Mouse (Mus musculus) heart, embryonic 15.5 days (tissue): ENCODE measurements at regions not wholly inside any gene's neighbourhood (a gene's known extent, or its start where the extent isn't known, plus 50 kb on each side); places are given as distances from the start of the nearest gene placed in this dataset.

Source experiments
- ATAC-seq: fragments of 200-750 bp; cut with Nextera tagmentation; replicated peaks from 2 replicates; pipeline ENCODE4 v1.8.0; 2017; ENCODE audit warnings: low read depth, moderate TSS enrichment; ENCODE audit not compliant: insufficient number of reproducible peaks, insufficient read depth, low FRiP score
- H3K27ac ChIP-seq: fragments of 300-500 bp; sonication (generic); 2 replicates; pipeline ENCODE4 v1.5.1; 2015; ENCODE audit warnings: mild to moderate bottlenecking, inconsistent platforms
- H3K27me3 ChIP-seq: fragments of 300-500 bp; sonication (generic); 2 replicates; pipeline ENCODE4 v1.6.1; 2015; ENCODE audit warnings: inconsistent platforms
- H3K36me3 ChIP-seq: fragments of 300-500 bp; sonication (generic); 2 replicates; pipeline ENCODE4 v1.6.1; 2015; ENCODE audit warnings: mild to moderate bottlenecking, inconsistent platforms
- H3K4me1 ChIP-seq: fragments of 300-500 bp; sonication (generic); replicated peaks from 2 replicates; pipeline ENCODE4 v1.6.1; 2015; ENCODE audit warnings: inconsistent platforms
- H3K4me2 ChIP-seq: fragments of 300-500 bp; sonication (generic); 2 replicates; pipeline ENCODE4 v1.6.1; 2015; ENCODE audit warnings: inconsistent platforms, mild to moderate bottlenecking, moderate library complexity
- H3K4me3 ChIP-seq: fragments of 300-500 bp; sonication (generic); 2 replicates; pipeline ENCODE4 v1.5.1; 2015; ENCODE audit warnings: mild to moderate bottlenecking, inconsistent platforms
- H3K9ac ChIP-seq: fragments of 300-500 bp; sonication (generic); 2 replicates; pipeline ENCODE4 v1.6.1; 2015; ENCODE audit warnings: mild to moderate bottlenecking, inconsistent platforms
- H3K9me3 ChIP-seq: fragments of 300-500 bp; sonication (generic); replicated peaks from 2 replicates; pipeline ENCODE4 v1.6.1; 2016; ENCODE audit warnings: inconsistent platforms
- WGBS: fragments of 180-500 bp; shearing (Covaris S2); methylation state at CpG from one replicate; pipeline ENCODE4 v1.1.7; 2015; ENCODE audit warnings: mixed read lengths; 5-methylcytosine and 5-hydroxymethylcytosine counted together

DNA sequence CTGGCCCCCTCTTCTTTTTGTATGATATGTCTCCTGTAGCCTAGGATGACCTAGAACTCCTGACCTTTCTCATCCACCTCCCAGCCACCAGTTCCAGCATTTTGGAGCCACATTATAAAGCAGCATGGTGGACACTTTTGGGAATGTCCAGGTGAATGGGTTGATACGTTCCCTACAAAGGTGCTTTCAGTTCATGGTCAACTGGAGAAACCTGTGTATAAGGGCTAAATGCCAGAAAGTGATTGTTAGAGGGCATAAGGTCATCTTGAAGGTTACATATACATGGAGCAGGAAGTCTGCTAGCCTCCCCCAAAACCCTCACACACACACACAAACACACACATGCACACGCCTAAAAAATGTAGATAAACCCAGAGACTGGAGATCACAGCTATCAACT, 86.1 kb upstream of the Tbx3 start:
- H3K4me1 ChIP-seq = peaks cover 24% of the 10 kb centered on the region
- no peaks in the 10 kb centered on the region for H3K9me3 ChIP-seq
- no peak overlapping the region for H3K4me3 ChIP-seq
- H3K9ac ChIP-seq = no peak overlapping the region
- H3K27me3 ChIP-seq = 0 out of 2 replicates have a peak, but pooled peaks cover 3% of the 10 kb centered on the region
- 69% methylated on average over 2 of the region's 2 CpGs for WGBS
- H3K27ac ChIP-seq = no peak overlapping the region
- H3K4me2 ChIP-seq = no peak overlapping the region
- ATAC-seq = no peak
- no peaks in the 10 kb centered on the region for H3K36me3 ChIP-seq

DNA sequence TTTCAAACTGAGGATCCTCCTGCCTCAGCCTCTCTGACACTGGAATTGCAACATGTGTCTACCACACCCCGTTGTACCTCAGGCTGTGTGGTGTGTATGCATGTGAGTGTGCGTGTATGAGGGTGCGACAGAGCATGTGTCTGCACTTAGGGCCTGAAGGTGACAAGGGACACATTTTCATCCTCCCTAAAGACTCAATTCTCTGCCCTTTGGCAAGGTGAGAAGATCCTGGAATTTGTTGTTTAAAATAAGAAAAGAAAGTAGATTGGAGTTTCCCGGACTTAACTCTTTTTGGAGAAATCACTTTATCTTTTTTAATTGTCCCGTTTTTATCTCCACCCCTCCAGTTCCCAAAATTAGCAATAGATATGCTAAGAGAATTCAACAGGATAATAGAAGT, 85.6 kb upstream of the Tbx3 start:
- Histone ChIP-seq H3K9ac (no peak overlapping the region), H3K27ac (no peak overlapping the region), H3K27me3 (0 out of 2 replicates have a peak, but pooled peaks cover 3% of the 10 kb centered on the region), H3K4me1 (peaks cover 24% of the 10 kb centered on the region), H3K4me2 (no peak overlapping the region), H3K9me3 (no peaks in the 10 kb centered on the region), H3K36me3 (no peaks in the 10 kb centered on the region), H3K4me3 (no peak overlapping the region)
- 81% methylated on average over 5 of the region's 5 CpGs for WGBS
- ATAC-seq = no peak

DNA sequence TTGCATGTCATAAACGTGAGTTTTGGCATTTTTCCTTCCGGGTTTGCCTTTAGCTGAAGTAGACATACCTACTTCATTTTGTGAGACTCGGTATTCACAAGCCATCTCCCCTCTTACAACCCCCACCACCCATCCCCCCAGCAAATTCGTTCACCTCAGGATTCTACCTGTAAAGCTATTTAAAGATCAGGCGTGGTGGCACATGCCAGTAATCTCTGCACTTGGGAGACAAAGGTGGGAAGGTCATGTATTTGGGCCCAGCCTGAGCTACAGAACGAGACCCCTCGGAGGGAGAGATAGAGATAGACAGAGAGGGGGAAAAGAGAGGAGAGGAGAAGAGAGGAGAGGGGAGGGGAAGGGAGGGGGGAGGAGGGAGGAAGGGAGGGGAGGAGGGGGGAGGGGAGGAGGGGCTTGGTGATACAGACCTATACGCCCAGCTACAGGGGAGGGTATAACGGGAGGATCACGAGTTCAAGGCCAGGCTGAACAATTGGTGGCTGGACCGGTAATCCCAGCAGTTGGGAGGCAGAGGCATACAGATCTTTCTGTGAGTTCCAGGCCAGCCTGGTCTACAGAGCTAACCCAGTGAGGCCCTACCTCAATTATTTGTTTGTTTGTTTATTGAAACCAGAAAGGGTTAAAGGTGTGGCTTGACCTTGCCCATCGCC, 83.9 kb upstream of the Tbx3 start:
- WGBS = 83% methylated on average over 12 of the region's 12 CpGs
- no peak overlapping the region for H3K4me2 ChIP-seq
- H3K27ac ChIP-seq = no peak overlapping the region
- no peak overlapping the region for H3K4me3 ChIP-seq
- H3K9me3 ChIP-seq = no peaks in the 10 kb centered on the region
- H3K27me3 ChIP-seq = 0 out of 2 replicates have a peak, but pooled peaks cover 5% of the 10 kb centered on the region
- no peak overlapping the region for H3K9ac ChIP-seq
- peaks cover 20% of the 10 kb centered on the region for H3K4me1 ChIP-seq
- H3K36me3 ChIP-seq = no peaks in the 10 kb centered on the region
- ATAC-seq = no peak

DNA sequence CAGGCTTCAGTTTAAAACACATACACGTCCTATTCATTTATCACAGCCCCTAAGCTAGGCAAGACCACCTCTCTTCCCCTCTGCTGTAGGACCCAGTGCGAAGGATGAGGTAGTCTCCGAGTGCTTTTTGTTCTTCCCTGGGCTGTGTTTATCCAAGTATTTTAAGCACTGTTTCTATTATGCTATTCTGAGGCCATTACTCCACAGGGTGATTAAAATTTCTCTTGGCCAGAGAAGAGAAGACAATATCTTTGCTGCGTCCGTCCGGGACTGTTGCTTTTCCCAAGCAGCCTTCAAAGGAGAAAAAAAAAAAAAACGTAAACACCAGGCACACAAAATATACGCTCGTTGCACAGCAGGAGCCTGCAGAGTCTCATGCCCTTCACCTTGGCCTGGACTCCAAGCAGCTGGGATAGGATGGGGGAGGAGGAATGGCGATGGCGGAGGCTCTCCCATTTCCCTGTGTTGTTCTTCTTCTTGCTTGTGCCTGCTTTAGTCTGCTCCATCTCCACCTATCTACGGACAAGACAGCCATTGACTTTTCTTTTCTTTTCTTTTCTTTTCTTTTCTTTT, 83.1 kb upstream of the Tbx3 start:
- WGBS = 38% methylated on average over 12 of the region's 12 CpGs
- Histone ChIP-seq H3K4me2 (no peak overlapping the region), H3K4me1 (peaks cover 20% of the 10 kb centered on the region), H3K4me3 (no peak overlapping the region), H3K36me3 (no peaks in the 10 kb centered on the region), H3K27ac (no peak overlapping the region), H3K9ac (no peak overlapping the region), H3K9me3 (no peaks in the 10 kb centered on the region), H3K27me3 (0 out of 2 replicates have a peak, but pooled peaks cover 8% of the 10 kb centered on the region)
- no peak for ATAC-seq

DNA sequence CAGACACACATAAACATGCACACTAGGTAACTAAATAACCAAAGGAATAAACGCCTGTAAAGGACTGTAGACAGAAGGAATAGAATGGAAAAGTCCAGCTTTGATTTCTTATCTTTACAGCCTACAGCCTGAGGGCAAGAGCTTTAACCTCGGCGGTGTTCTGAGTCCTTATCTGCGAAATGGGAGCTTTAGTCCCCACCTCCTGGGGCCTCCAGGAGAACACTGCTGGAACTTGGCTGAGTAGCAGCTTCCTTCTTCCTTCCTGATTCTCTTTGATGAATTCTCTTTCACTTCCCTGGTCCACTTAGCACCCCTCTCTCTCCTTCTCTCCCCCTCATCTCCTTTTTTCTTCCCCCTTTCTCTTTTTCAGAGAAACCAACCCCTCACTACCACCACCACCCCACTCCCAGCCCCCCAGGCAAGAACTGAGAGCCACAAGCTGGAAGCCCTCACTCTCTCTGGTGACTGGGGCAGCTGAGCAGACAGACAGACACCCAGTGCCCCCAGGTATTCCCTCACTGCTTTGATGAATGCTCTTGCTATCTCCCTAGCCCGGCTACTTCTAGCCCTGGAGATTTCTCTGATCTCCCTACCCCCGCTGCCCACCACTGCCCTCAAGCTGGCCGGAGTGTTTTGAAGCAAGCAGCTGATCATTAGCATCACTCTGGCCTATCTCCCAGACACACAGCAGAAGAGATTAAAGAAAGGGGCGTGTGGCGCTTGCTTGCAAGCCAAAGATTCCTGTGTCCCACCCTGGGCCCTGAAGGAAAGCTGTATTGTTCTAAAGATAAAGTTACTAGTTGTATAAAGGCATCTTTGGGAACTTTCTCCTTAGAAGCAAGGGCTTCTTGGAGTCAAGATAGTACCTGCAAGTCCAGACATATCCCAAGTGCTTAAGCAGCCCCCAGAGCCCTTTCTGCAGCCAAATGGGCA, 81.9 kb upstream of the Tbx3 start:
- Histone ChIP-seq H3K27ac (no peak overlapping the region), H3K4me3 (no peak overlapping the region), H3K36me3 (no peaks in the 10 kb centered on the region), H3K4me2 (no peak overlapping the region), H3K4me1 (peaks cover 20% of the 10 kb centered on the region), H3K9ac (no peak overlapping the region), H3K27me3 (peaks cover 13% of the 10 kb centered on the region; the same call in 1 of the 2 replicates), H3K9me3 (no peaks in the 10 kb centered on the region)
- WGBS = 17% methylated on average over 9 of the region's 9 CpGs
- no peak for ATAC-seq

DNA sequence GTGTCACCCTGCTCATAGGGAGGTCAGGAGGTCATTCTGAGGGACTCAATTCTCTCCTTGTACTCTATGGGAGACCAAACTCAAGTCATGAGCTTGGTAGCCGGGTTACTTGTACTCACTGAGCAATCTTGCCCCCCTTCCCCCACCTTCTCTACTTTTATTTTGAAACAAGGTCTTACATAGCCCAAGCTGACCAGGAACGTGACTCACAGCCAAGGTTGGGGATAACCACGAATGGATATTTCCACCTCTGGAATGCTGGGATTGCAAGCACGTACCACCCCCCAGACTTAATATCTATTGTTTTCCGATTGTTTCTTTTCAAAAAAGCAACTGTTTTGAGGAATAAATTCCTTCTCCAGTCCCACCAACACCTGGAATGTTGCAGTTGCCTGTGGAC, 79.2 kb upstream of the Tbx3 start:
- WGBS = 76% methylated on average over 5 of the region's 5 CpGs
- Histone ChIP-seq H3K27me3 (peaks cover 13% of the 10 kb centered on the region), H3K36me3 (no peaks in the 10 kb centered on the region), H3K4me1 (peaks cover 20% of the 10 kb centered on the region), H3K9me3 (no peaks in the 10 kb centered on the region), H3K4me3 (no peak overlapping the region), H3K9ac (no peak overlapping the region), H3K27ac (no peak overlapping the region), H3K4me2 (no peak overlapping the region)
- ATAC-seq = no peak

DNA sequence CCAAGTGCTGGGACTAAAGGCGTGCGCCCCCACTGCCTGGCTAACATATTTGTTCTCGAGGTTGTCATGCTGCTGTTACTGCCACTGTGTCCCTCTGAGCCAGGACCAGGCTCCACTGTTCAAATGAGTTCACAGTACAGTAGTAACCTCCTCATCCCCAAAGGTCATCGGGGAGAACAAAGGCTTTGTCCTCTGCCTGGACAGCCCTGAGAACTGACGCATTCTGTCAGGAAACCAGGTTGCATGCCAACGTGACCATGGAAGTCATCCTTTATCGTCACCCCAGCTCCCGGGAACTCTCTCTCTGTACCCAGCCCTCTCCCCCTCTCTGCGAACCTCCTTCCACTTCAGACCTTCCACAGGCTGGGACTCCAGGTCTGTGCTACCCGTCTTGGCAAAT, 77.6 kb upstream of the Tbx3 start:
- Histone ChIP-seq H3K27me3 (peaks cover 22% of the 10 kb centered on the region), H3K4me1 (peaks cover 14% of the 10 kb centered on the region), H3K9ac (no peak overlapping the region), H3K4me3 (no peak overlapping the region), H3K36me3 (no peaks in the 10 kb centered on the region), H3K4me2 (no peak overlapping the region), H3K27ac (no peak overlapping the region), H3K9me3 (no peaks in the 10 kb centered on the region)
- no peak for ATAC-seq
- 68% methylated on average over 10 of the region's 10 CpGs for WGBS

DNA sequence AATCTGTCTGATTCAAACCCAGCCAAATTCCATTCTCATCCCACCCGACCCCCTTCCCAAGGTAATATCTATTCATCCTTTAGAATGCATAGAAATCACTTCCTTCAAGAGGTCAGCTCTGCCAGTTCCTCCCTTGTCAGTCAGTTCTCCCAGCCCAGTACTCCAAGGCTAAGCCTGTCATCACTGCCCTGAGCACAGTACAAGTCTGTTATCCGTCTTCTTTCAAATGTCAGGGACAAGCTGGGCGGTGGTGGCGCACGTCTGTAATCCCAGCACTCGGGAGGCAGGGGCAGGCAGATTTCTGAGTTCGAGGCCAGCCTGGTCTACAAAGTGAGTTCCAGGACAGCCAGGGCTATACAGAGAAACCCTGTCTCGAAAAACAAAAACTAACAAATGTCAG, 75.9 kb upstream of the Tbx3 start:
- Histone ChIP-seq H3K27ac (no peak overlapping the region), H3K9ac (no peak overlapping the region), H3K36me3 (no peaks in the 10 kb centered on the region), H3K4me3 (no peak overlapping the region), H3K9me3 (no peaks in the 10 kb centered on the region), H3K4me1 (no peaks in the 10 kb centered on the region), H3K27me3 (peaks cover 23% of the 10 kb centered on the region), H3K4me2 (no peak overlapping the region)
- WGBS = 75% methylated on average over 8 of the region's 8 CpGs
- ATAC-seq = no peak

DNA sequence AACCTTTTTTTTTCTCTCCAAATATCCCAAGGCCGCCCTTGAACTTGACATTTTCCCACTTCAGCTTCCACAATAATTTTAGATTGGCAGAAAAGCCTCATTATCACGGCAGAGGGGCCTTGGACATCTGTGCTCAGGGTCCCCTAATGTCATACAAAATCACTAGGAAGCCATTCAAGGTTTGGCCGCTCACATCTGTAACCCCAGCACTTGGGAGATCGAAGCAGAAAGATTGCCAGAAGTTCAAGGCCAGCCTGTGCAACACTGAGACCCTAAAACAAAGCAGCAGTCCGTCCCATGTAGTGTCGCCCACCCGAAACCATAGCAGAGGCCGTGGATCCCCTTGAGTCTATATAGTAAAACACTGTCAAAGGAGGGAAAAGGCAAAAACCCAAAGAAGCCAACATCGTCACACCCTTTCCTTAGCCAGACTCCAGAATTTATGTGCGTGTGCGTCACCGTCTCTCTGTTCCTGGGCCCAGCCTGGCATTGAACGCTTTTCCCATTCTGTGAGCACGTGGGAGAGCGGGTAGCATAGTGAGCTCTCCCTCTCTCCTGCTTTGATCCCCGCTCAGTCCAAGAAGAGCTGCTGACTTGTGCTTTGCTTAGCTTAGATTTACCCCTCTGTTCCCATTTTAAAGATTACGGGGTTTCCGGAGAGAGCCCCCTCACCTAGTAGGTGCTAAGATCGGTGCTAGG, 74.0 kb upstream of the Tbx3 start:
- Histone ChIP-seq H3K4me3 (no peak overlapping the region), H3K4me2 (no peak overlapping the region), H3K4me1 (no peaks in the 10 kb centered on the region), H3K27ac (no peak overlapping the region), H3K9ac (no peak overlapping the region), H3K9me3 (no peaks in the 10 kb centered on the region), H3K27me3 (peaks cover 22% of the 10 kb centered on the region), H3K36me3 (no peaks in the 10 kb centered on the region)
- no peak for ATAC-seq
- 87% methylated on average over 19 of the region's 19 CpGs for WGBS

DNA sequence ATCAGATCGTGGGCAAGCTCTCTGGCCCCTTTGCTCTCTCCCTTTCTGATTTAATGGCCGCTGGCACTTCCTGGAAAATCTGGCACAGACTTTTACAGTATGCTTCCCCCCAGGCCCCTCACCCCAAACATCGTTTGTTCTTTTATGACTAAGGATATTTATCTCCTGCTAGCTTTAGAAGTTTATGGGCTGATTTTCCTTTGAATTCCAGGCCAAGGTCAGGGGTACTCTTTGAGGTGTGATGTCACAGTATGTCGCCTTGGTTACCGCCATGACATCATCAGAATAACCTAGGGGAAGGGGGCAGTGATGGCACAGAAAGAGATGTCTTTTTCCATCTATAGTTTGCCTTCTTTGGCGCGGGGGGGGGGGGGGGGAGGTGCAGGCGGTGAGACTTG, 73.5 kb upstream of the Tbx3 start:
- Histone ChIP-seq H3K4me1 (no peaks in the 10 kb centered on the region), H3K4me3 (no peak overlapping the region), H3K36me3 (no peaks in the 10 kb centered on the region), H3K9ac (no peak overlapping the region), H3K4me2 (no peak overlapping the region), H3K9me3 (no peaks in the 10 kb centered on the region), H3K27me3 (peaks cover 18% of the 10 kb centered on the region), H3K27ac (no peak overlapping the region)
- no peak for ATAC-seq
- WGBS = 74% methylated on average over 8 of the region's 8 CpGs

DNA sequence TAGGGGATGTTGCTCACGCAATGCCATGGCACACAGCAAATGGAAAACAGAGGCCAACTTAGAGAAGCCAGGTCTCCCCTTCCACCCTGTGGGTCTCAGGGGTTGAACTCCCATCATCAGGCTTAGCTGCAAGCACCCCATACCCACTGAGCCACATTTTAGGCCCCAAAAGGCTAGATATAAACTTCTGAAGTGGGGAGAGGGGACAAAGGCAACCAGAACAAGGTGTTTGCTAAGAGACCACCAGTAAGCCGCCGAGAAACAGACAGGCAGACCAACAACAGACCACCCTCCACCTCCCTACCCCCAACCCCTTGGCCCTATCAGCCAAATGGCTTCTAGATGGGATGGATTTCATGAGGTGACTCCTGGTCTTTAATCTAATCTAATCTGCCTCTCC, 72.9 kb upstream of the Tbx3 start:
- Histone ChIP-seq H3K27ac (no peak overlapping the region), H3K4me1 (no peaks in the 10 kb centered on the region), H3K9ac (no peak overlapping the region), H3K9me3 (no peaks in the 10 kb centered on the region), H3K4me2 (no peak overlapping the region), H3K36me3 (no peaks in the 10 kb centered on the region), H3K4me3 (no peak overlapping the region), H3K27me3 (peaks cover 18% of the 10 kb centered on the region)
- no peak for ATAC-seq
- 75% methylated on average over 3 of the region's 3 CpGs for WGBS
